Mouse (Mus musculus): ENCODE results near the gene Nupr1. TPM values are rescaled to one million over a fixed set of nuclear protein-coding genes. Genes with fewer than 3 reads are reported as not detected.

The Nupr1 gene
- polyA plus RNA-seq (2015; fragmentation: Nextera tagmentation; extraction: Ambion mirVana): 38.5 and 40.4 TPM in 2 replicates

- WGBS: 86% methylated on average over 4 of the region's 4 CpGs
- Histone ChIP-seq H3K9ac (no peak within 1 kb of the TSS), H3K4me2 (replicated peaks) (no peak within 1 kb of the TSS), H3K4me1 (peaks cover 12% of the 10 kb centered on the region; the same call in 1 of the 2 replicates), H3K9me3 (replicated peaks) (no peaks in the 10 kb centered on the region), H3K27me3 (no peaks in the 10 kb centered on the region), H3K27ac (replicated peaks) (no peak within 1 kb of the TSS), H3K4me3 (replicated peaks) (no peak within 1 kb of the TSS), H3K36me3 (no peaks in the 10 kb centered on the region)
- ATAC-seq (ENCODE audit: insufficient number of reproducible peaks, low FRiP score, low TSS enrichment, low read depth): no peak
These were observed at the start of gene Nupr1 for GRCm38 (mm10) chr7:126630824-126631518. TSS of gene Nupr1 (minus strand) at chr7:126630861.

- Histone ChIP-seq H3K9ac (no peak overlapping the region), H3K27ac (replicated peaks) (no peak overlapping the region), H3K4me2 (replicated peaks) (no peak overlapping the region), H3K4me1 (no peaks in the 10 kb centered on the region), H3K27me3 (no peaks in the 10 kb centered on the region), H3K4me3 (replicated peaks) (no peak overlapping the region), H3K36me3 (0 out of 2 replicates have a peak, but pooled peaks cover 6% of the 10 kb centered on the region), H3K9me3 (replicated peaks) (no peaks in the 10 kb centered on the region)
- no peak for ATAC-seq (ENCODE audit: insufficient number of reproducible peaks, low FRiP score, low TSS enrichment, low read depth)
- WGBS: 89% methylated on average over 5 of the region's 5 CpGs
These were observed 49.0 kb upstream of the Nupr1 start for GRCm38 (mm10) chr7:126679683-126680082.

- Histone ChIP-seq H3K4me1 (no peaks in the 10 kb centered on the region), H3K4me2 (replicated peaks) (no peak overlapping the region), H3K9me3 (replicated peaks) (no peaks in the 10 kb centered on the region), H3K4me3 (replicated peaks) (no peak overlapping the region), H3K27ac (replicated peaks) (no peak overlapping the region), H3K9ac (no peak overlapping the region), H3K27me3 (no peaks in the 10 kb centered on the region), H3K36me3 (0 out of 2 replicates have a peak, but pooled peaks cover 11% of the 10 kb centered on the region)
- WGBS: 75% methylated on average over 8 of the region's 8 CpGs
- ATAC-seq (ENCODE audit: insufficient number of reproducible peaks, low FRiP score, low TSS enrichment, low read depth): no peak
These were observed 48.1 kb upstream of the Nupr1 start for GRCm38 (mm10) chr7:126678545-126679341.

GRCm38 (mm10) chr7:126676631-126677220 is 46.1 kb upstream of the Nupr1 start:
- H3K4me1 ChIP-seq: no peaks in the 10 kb centered on the region
- H3K4me2 ChIP-seq (replicated peaks): no peak overlapping the region
- no peak overlapping the region for H3K9ac ChIP-seq
- ATAC-seq (ENCODE audit: insufficient number of reproducible peaks, low FRiP score, low TSS enrichment, low read depth): no peak
- H3K27ac ChIP-seq (replicated peaks): no peak overlapping the region
- no peaks in the 10 kb centered on the region for H3K27me3 ChIP-seq
- H3K9me3 ChIP-seq (replicated peaks): no peaks in the 10 kb centered on the region
- H3K36me3 ChIP-seq: peaks cover 24% of the 10 kb centered on the region
- H3K4me3 ChIP-seq (replicated peaks): no peak overlapping the region
- 73% methylated on average over 4 of the region's 4 CpGs for WGBS

GRCm38 (mm10) chr7:126676207-126676606 is 45.5 kb upstream of the Nupr1 start, which contains the start of gene Sult1a1:
TSS of gene Sult1a1 (minus strand) at chr7:126676432.
- Histone ChIP-seq H3K4me3 (replicated peaks) (no peak within 1 kb of the TSS), H3K9ac (no peak within 1 kb of the TSS), H3K4me2 (replicated peaks) (no peak within 1 kb of the TSS), H3K9me3 (replicated peaks) (no peaks in the 10 kb centered on the region), H3K27me3 (no peaks in the 10 kb centered on the region), H3K27ac (replicated peaks) (peak within 1 kb of the TSS; percentile 55; the same call in 1 of the 2 replicates), H3K4me1 (no peaks in the 10 kb centered on the region), H3K36me3 (peaks cover 29% of the 10 kb centered on the region)
- no peak for ATAC-seq (ENCODE audit: insufficient number of reproducible peaks, low FRiP score, low TSS enrichment, low read depth)
- 60% methylated on average over 1 of the region's 1 CpGs for WGBS

GRCm38 (mm10) chr7:126675104-126675503 is 44.4 kb upstream of the Nupr1 start:
- H3K36me3 ChIP-seq: peaks cover 35% of the 10 kb centered on the region

GRCm38 (mm10) chr7:126672111-126672510 is 41.5 kb upstream of the Nupr1 start:
- no peak for ATAC-seq (ENCODE audit: insufficient number of reproducible peaks, low FRiP score, low TSS enrichment, low read depth)
- Histone ChIP-seq H3K4me3 (replicated peaks) (no peak overlapping the region), H3K9me3 (replicated peaks) (no peaks in the 10 kb centered on the region), H3K4me1 (no peaks in the 10 kb centered on the region), H3K27ac (replicated peaks) (no peak overlapping the region), H3K27me3 (no peaks in the 10 kb centered on the region), H3K4me2 (replicated peaks) (no peak overlapping the region), H3K36me3 (peaks cover 45% of the 10 kb centered on the region), H3K9ac (no peak overlapping the region)
- 90% methylated on average over 9 of the region's 9 CpGs for WGBS

More at GRCm38 (mm10) chr7:126675104-126675503, 44.4 kb upstream of the Nupr1 start:
- Histone ChIP-seq H3K9me3 (replicated peaks) (no peaks in the 10 kb centered on the region), H3K27me3 (no peaks in the 10 kb centered on the region), H3K4me2 (replicated peaks) (no peak overlapping the region), H3K4me3 (replicated peaks) (no peak overlapping the region), H3K27ac (replicated peaks) (no peak overlapping the region), H3K4me1 (no peaks in the 10 kb centered on the region), H3K9ac (no peak overlapping the region)
- ATAC-seq (ENCODE audit: insufficient number of reproducible peaks, low FRiP score, low TSS enrichment, low read depth): no peak
- WGBS: 93% methylated on average over 8 of the region's 8 CpGs

GRCm38 (mm10) chr7:126670152-126670551 is 39.5 kb upstream of the Nupr1 start:
- no peaks in the 10 kb centered on the region for H3K27me3 ChIP-seq
- H3K36me3 ChIP-seq: peaks cover 58% of the 10 kb centered on the region
- H3K9me3 ChIP-seq (replicated peaks): no peaks in the 10 kb centered on the region
- WGBS: 90% methylated on average over 3 of the region's 3 CpGs
- no peaks in the 10 kb centered on the region for H3K4me1 ChIP-seq
- no peak overlapping the region for H3K9ac ChIP-seq
- ATAC-seq (ENCODE audit: insufficient number of reproducible peaks, low FRiP score, low TSS enrichment, low read depth): no peak
- no peak overlapping the region for H3K4me2 ChIP-seq (replicated peaks)
- H3K27ac ChIP-seq (replicated peaks): no peak overlapping the region
- no peak overlapping the region for H3K4me3 ChIP-seq (replicated peaks)

- no peak overlapping the region for H3K4me3 ChIP-seq (replicated peaks)
- WGBS: 79% methylated on average over 5 of the region's 5 CpGs
- H3K9me3 ChIP-seq (replicated peaks): no peaks in the 10 kb centered on the region
- H3K36me3 ChIP-seq: peaks cover 66% of the 10 kb centered on the region
- H3K27ac ChIP-seq (replicated peaks): peak overlapping the region; percentile 17; the same call in 1 of the 2 replicates
- no peak overlapping the region for H3K4me2 ChIP-seq (replicated peaks)
- no peak overlapping the region for H3K9ac ChIP-seq
- H3K27me3 ChIP-seq: no peaks in the 10 kb centered on the region
- no peaks in the 10 kb centered on the region for H3K4me1 ChIP-seq
- no peak for ATAC-seq (ENCODE audit: insufficient number of reproducible peaks, low FRiP score, low TSS enrichment, low read depth)
These were observed 37.8 kb upstream of the Nupr1 start for GRCm38 (mm10) chr7:126668452-126668851.

GRCm38 (mm10) chr7:126667495-126668090 is 36.9 kb upstream of the Nupr1 start:
- no peak overlapping the region for H3K9ac ChIP-seq
- H3K9me3 ChIP-seq (replicated peaks): no peaks in the 10 kb centered on the region
- ATAC-seq (ENCODE audit: insufficient number of reproducible peaks, low FRiP score, low TSS enrichment, low read depth): no peak
- WGBS: 86% methylated on average over 9 of the region's 9 CpGs
- H3K27ac ChIP-seq (replicated peaks): no peak overlapping the region
- no peaks in the 10 kb centered on the region for H3K4me1 ChIP-seq
- H3K36me3 ChIP-seq: peaks cover 64% of the 10 kb centered on the region
- no peak overlapping the region for H3K4me3 ChIP-seq (replicated peaks)
- H3K4me2 ChIP-seq (replicated peaks): no peak overlapping the region
- H3K27me3 ChIP-seq: no peaks in the 10 kb centered on the region

GRCm38 (mm10) chr7:126665269-126665668 is 34.6 kb upstream of the Nupr1 start:
- H3K9ac ChIP-seq: no peak overlapping the region
- H3K9me3 ChIP-seq (replicated peaks): no peaks in the 10 kb centered on the region
- no peak overlapping the region for H3K4me2 ChIP-seq (replicated peaks)
- no peak for ATAC-seq (ENCODE audit: insufficient number of reproducible peaks, low FRiP score, low TSS enrichment, low read depth)
- H3K27me3 ChIP-seq: no peaks in the 10 kb centered on the region
- no peaks in the 10 kb centered on the region for H3K4me1 ChIP-seq
- peaks cover 45% of the 10 kb centered on the region for H3K36me3 ChIP-seq
- no peak overlapping the region for H3K4me3 ChIP-seq (replicated peaks)
- no peak overlapping the region for H3K27ac ChIP-seq (replicated peaks)
- WGBS: 95% methylated on average over 3 of the region's 3 CpGs

Measured in embryonic facial prominence, embryonic 15.5 days (tissue).